Mouse (Mus musculus) bone marrow macrophage, adult 2 months (primary cell): ENCODE results near the gene Vsnl1.

Experiments used
- CTCF ChIP-seq: IDR thresholded peaks from 2 replicates; pipeline ENCODE4 v1.5.1; 2012; ENCODE audit warnings: low read depth, mild to moderate bottlenecking, low read length, moderate library complexity
- POLR2A ChIP-seq: IDR thresholded peaks from 2 replicates; pipeline ENCODE4 v1.6.1; 2012; ENCODE audit warnings: mild to moderate bottlenecking, low read depth, low read length, borderline replicate concordance

DNA sequence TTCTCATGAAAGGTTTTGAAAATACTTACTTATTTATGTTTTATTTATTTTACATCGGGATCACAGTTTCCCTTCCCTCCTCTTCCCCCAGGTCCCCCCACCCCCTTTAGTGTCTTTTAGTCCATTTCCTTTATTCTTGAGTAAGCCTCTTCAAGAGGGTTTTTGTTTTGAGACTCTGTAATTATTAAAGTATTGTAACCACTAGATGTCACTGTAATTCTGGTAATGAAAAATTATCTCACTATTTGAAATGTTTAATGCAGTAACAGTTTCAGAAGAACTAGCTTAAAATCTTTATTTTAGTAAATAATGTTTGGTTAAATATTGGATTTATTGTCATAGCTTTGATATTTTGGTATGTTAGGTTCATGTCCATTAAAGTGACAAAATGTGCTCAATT is 122.6 kb downstream of the Vsnl1 start:
- TF ChIP-seq POLR2A (no peak), CTCF (no peak)
